Mouse (Mus musculus) cerebellum, adult 2 months (tissue): ENCODE data around the gene Sik3.

Experiments
- CTCF ChIP-seq: fragments of 200-500 bp; IDR thresholded peaks from 2 replicates; pipeline ENCODE4 v1.5.1; 2011; ENCODE audit warnings: low read depth, mild to moderate bottlenecking, control low read depth, low read length, moderate library complexity, borderline replicate concordance; ENCODE audit not compliant: insufficient read depth
- POLR2A ChIP-seq: fragments of 200-500 bp; IDR thresholded peaks from 2 replicates; pipeline ENCODE4 v1.6.1; 2011; ENCODE audit warnings: low read length, control low read depth, borderline replicate concordance; ENCODE audit not compliant: insufficient read depth

GRCm38 (mm10) chr9:46168802-46169201 is 156.2 kb downstream of the Sik3 start:
- TF ChIP-seq CTCF (no peak), POLR2A (no peak)
